Mouse (Mus musculus) heart, adult 2 months (tissue): ENCODE results near the gene Gimap7.

Source experiments
- EP300 ChIP-seq: fragments of 200-500 bp; IDR thresholded peaks from 2 replicates; pipeline ENCODE4 v1.6.1; 2011; ENCODE audit warnings: low read depth, low read length, control low read depth; ENCODE audit not compliant: insufficient read depth
- POLR2A ChIP-seq: fragments of 200-500 bp; IDR thresholded peaks from 2 replicates; pipeline ENCODE4 v1.6.1; 2011; ENCODE audit warnings: mild to moderate bottlenecking, low read depth, low read length, control low read depth; ENCODE audit not compliant: insufficient read depth

GRCm38 (mm10) chr6:48737688-48738087, 19.3 kb downstream of the Gimap7 start:
- no peak for TF ChIP-seq EP300
- no peak for TF ChIP-seq POLR2A
